Mouse (Mus musculus): ENCODE results near the gene D630003M21Rik. TPM values are rescaled to one million over a fixed set of nuclear protein-coding genes. Genes with fewer than 3 reads are reported as not detected.

The D630003M21Rik gene
- polyA plus RNA-seq, 1 experiment: 0.34 TPM

- no peak overlapping the region for H3K9ac ChIP-seq (ENCODE audit: low read depth, poor library complexity, severe bottlenecking)
- H3K9me3 ChIP-seq (replicated peaks; ENCODE audit: control insufficient read depth, insufficient read depth, low read length, poor library complexity, severe bottlenecking): no peaks in the 10 kb centered on the region
- no peak overlapping the region for H3K4me3 ChIP-seq (ENCODE audit: low read depth, low read length)
- no peak overlapping the region for H3K27ac ChIP-seq (ENCODE audit: insufficient read depth, low read length)
- TF ChIP-seq EP300 (IDR thresholded peaks at IDR 0.05; ENCODE audit: insufficient read depth, low read depth, low read length) (no peak), CTCF (IDR thresholded peaks at IDR 0.05; ENCODE audit: low read depth, low read length) (no peak), POLR2A (IDR thresholded peaks at IDR 0.05; ENCODE audit: insufficient read depth, low read length) (no peak)
- H3K27me3 ChIP-seq (ENCODE audit: control insufficient read depth, insufficient read depth, low read length, poor library complexity, severe bottlenecking): no peaks in the 10 kb centered on the region
- H3K36me3 ChIP-seq (ENCODE audit: control insufficient read depth, insufficient read depth, low read length, poor library complexity, severe bottlenecking): no peaks in the 10 kb centered on the region
- peaks cover 2% of the 10 kb centered on the region for H3K4me1 ChIP-seq (ENCODE audit: control insufficient read depth, insufficient read depth, low read length)
Observed at GRCm38 (mm10) chr2:158166628-158167027, 62.4 kb downstream of the D630003M21Rik start.

GRCm38 (mm10) chr2:158165776-158166175, 63.2 kb downstream of the D630003M21Rik start:
- TF ChIP-seq CTCF (IDR thresholded peaks at IDR 0.05; ENCODE audit: low read depth, low read length) (no peak), EP300 (IDR thresholded peaks at IDR 0.05; ENCODE audit: insufficient read depth, low read depth, low read length) (no peak), POLR2A (IDR thresholded peaks at IDR 0.05; ENCODE audit: insufficient read depth, low read length) (no peak)
- no peaks in the 10 kb centered on the region for H3K36me3 ChIP-seq (ENCODE audit: control insufficient read depth, insufficient read depth, low read length, poor library complexity, severe bottlenecking)
- no peaks in the 10 kb centered on the region for H3K27me3 ChIP-seq (ENCODE audit: control insufficient read depth, insufficient read depth, low read length, poor library complexity, severe bottlenecking)
- no peak overlapping the region for H3K27ac ChIP-seq (ENCODE audit: insufficient read depth, low read length)
- no peak overlapping the region for H3K9ac ChIP-seq (ENCODE audit: low read depth, poor library complexity, severe bottlenecking)
- no peaks in the 10 kb centered on the region for H3K9me3 ChIP-seq (replicated peaks; ENCODE audit: control insufficient read depth, insufficient read depth, low read length, poor library complexity, severe bottlenecking)
- H3K4me3 ChIP-seq (ENCODE audit: low read depth, low read length): no peak overlapping the region
- H3K4me1 ChIP-seq (ENCODE audit: control insufficient read depth, insufficient read depth, low read length): peaks cover 2% of the 10 kb centered on the region

DNA sequence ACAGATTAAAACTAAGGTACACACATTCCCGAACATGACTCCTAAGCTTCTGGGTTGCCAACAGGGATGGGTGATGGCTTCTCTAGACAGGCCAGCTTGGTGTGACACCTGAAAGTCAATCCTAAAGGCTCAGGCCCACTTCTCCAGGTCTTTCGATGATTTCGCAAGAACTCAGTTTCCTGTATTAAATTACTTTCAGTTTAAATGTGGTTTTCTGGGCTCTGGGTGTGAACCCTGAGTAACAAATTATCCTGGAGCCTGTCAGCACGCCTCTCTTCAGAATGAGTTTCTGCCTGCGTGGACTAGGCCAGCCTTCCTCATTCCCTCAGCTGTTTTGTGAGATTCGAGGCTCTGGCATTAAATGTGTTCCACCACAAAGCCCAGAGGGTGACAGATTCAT, 66.0 kb downstream of the D630003M21Rik start:
- Histone ChIP-seq H3K4me1 (ENCODE audit: control insufficient read depth, insufficient read depth, low read length) (no peaks in the 10 kb centered on the region), H3K36me3 (ENCODE audit: control insufficient read depth, insufficient read depth, low read length, poor library complexity, severe bottlenecking) (no peaks in the 10 kb centered on the region), H3K27me3 (ENCODE audit: control insufficient read depth, insufficient read depth, low read length, poor library complexity, severe bottlenecking) (no peaks in the 10 kb centered on the region), H3K27ac (ENCODE audit: insufficient read depth, low read length) (no peak overlapping the region), H3K9me3 (replicated peaks; ENCODE audit: control insufficient read depth, insufficient read depth, low read length, poor library complexity, severe bottlenecking) (no peaks in the 10 kb centered on the region), H3K9ac (ENCODE audit: low read depth, poor library complexity, severe bottlenecking) (no peak overlapping the region), H3K4me3 (ENCODE audit: low read depth, low read length) (no peak overlapping the region)
- no peak for TF ChIP-seq POLR2A (IDR thresholded peaks at IDR 0.05; ENCODE audit: insufficient read depth, low read length)
- TF ChIP-seq EP300 (IDR thresholded peaks at IDR 0.05; ENCODE audit: insufficient read depth, low read depth, low read length): no peak
- TF ChIP-seq CTCF (IDR thresholded peaks at IDR 0.05; ENCODE audit: low read depth, low read length): no peak

GRCm38 (mm10) chr2:158161761-158162160, 67.3 kb downstream of the D630003M21Rik start:
- H3K9me3 ChIP-seq (replicated peaks; ENCODE audit: control insufficient read depth, insufficient read depth, low read length, poor library complexity, severe bottlenecking): no peaks in the 10 kb centered on the region
- no peaks in the 10 kb centered on the region for H3K27me3 ChIP-seq (ENCODE audit: control insufficient read depth, insufficient read depth, low read length, poor library complexity, severe bottlenecking)
- H3K4me1 ChIP-seq (ENCODE audit: control insufficient read depth, insufficient read depth, low read length): no peaks in the 10 kb centered on the region
- no peak overlapping the region for H3K4me3 ChIP-seq (ENCODE audit: low read depth, low read length)
- no peaks in the 10 kb centered on the region for H3K36me3 ChIP-seq (ENCODE audit: control insufficient read depth, insufficient read depth, low read length, poor library complexity, severe bottlenecking)
- no peak overlapping the region for H3K27ac ChIP-seq (ENCODE audit: insufficient read depth, low read length)
- TF ChIP-seq POLR2A (IDR thresholded peaks at IDR 0.05; ENCODE audit: insufficient read depth, low read length) (no peak), CTCF (IDR thresholded peaks at IDR 0.05; ENCODE audit: low read depth, low read length) (no peak), EP300 (IDR thresholded peaks at IDR 0.05; ENCODE audit: insufficient read depth, low read depth, low read length) (no peak)
- no peak overlapping the region for H3K9ac ChIP-seq (ENCODE audit: low read depth, poor library complexity, severe bottlenecking)

DNA sequence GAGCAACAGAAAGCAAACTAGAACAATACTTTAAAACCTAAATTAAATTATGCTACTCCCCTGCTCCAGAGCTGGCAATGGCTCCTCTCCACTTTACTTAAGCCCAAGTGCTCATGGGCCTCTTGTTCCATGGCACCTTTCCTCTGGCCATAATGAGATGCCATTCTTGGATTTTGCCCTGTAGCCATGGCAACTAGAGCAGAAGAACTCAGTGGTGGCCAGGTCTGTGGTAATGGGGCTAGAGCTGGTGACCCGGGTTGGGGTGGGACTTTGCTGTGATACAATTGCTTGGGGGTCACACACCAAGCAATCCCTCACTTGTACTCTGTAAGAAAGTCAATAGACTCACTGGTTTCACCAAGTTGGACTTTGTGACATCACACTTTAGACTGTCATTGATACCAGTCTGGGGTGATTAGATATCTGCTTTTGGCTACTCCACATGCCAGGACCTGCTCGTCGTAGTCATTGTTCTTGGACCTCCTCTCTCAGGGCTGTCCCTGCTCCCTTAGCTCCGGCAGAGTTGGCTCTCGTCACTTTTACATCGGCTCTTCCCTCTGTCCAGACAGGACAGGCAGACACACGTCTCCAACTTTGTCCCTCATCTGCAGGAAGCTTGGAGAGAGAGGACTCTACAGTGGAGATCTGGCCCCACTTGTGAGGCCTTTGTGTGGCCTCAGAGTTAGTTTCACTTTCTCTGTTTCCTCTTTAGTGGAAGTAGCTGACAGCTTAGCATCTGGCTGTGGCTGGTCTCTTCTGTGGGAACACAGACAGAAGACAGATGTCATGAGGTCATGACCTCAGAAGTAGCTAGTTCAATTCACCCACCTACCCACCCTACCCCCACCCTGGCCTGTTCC, 69.4 kb downstream of the D630003M21Rik start:
- TF ChIP-seq CTCF (IDR thresholded peaks at IDR 0.05; ENCODE audit: low read depth, low read length) (no peak), POLR2A (IDR thresholded peaks at IDR 0.05; ENCODE audit: insufficient read depth, low read length) (no peak)
- Histone ChIP-seq H3K4me3 (ENCODE audit: low read depth, low read length) (no peak overlapping the region), H3K36me3 (ENCODE audit: control insufficient read depth, insufficient read depth, low read length, poor library complexity, severe bottlenecking) (no peaks in the 10 kb centered on the region), H3K9ac (ENCODE audit: low read depth, poor library complexity, severe bottlenecking) (no peak overlapping the region), H3K9me3 (replicated peaks; ENCODE audit: control insufficient read depth, insufficient read depth, low read length, poor library complexity, severe bottlenecking) (no peaks in the 10 kb centered on the region), H3K27me3 (ENCODE audit: control insufficient read depth, insufficient read depth, low read length, poor library complexity, severe bottlenecking) (no peaks in the 10 kb centered on the region), H3K4me1 (ENCODE audit: control insufficient read depth, insufficient read depth, low read length) (no peaks in the 10 kb centered on the region), H3K27ac (ENCODE audit: insufficient read depth, low read length) (no peak overlapping the region)

- H3K9me3 ChIP-seq (replicated peaks; ENCODE audit: control insufficient read depth, insufficient read depth, low read length, poor library complexity, severe bottlenecking): no peaks in the 10 kb centered on the region
Observed at GRCm38 (mm10) chr2:158157654-158158053, 71.4 kb downstream of the D630003M21Rik start.

More at GRCm38 (mm10) chr2:158157654-158158053, 71.4 kb downstream of the D630003M21Rik start:
- TF ChIP-seq CTCF (IDR thresholded peaks at IDR 0.05; ENCODE audit: low read depth, low read length): no peak
- TF ChIP-seq EP300 (IDR thresholded peaks at IDR 0.05; ENCODE audit: insufficient read depth, low read depth, low read length): no peak
- TF ChIP-seq POLR2A (IDR thresholded peaks at IDR 0.05; ENCODE audit: insufficient read depth, low read length): no peak
- Histone ChIP-seq H3K27me3 (ENCODE audit: control insufficient read depth, insufficient read depth, low read length, poor library complexity, severe bottlenecking) (no peaks in the 10 kb centered on the region), H3K4me1 (ENCODE audit: control insufficient read depth, insufficient read depth, low read length) (no peaks in the 10 kb centered on the region), H3K27ac (ENCODE audit: insufficient read depth, low read length) (no peak overlapping the region), H3K4me3 (ENCODE audit: low read depth, low read length) (no peak overlapping the region), H3K36me3 (ENCODE audit: control insufficient read depth, insufficient read depth, low read length, poor library complexity, severe bottlenecking) (no peaks in the 10 kb centered on the region), H3K9ac (ENCODE audit: low read depth, poor library complexity, severe bottlenecking) (no peak overlapping the region)

All from ES-Bruce4 (cell line).